Mouse (Mus musculus) testis, postnatal 10 days (tissue): ENCODE measurements at regions not wholly inside any gene's neighbourhood (a gene's known extent, or its start where the extent isn't known, plus 50 kb on each side); places are given as distances from the start of the nearest gene placed in this dataset.
A peak's percentile ranks its signal among the peaks of the same experiment; 100 is the strongest.

Experiments used
- DNase-seq: peaks from one replicate; pipeline ENCODE4 v3.0.0; 2021; ENCODE audit warnings: low spot score

DNA sequence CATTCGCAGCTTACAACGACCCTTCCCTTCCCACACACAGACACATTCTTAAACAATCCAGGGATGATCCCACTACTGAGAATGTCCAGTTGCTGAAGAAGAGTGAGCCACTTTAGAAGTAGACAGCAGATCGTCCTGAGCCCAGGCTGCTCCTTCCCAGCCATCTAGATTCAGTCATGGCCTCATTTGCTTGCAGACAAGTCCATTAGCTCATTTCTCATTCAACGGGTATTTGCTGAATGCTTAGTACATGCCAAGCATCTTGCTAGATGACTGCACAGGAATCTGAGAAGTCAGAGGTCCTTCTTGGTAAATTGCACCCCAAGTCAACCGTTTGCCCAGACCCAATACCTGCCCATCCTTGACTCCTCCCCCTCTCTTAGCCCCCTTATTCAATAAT is 57.8 kb downstream of the Ier5 start:
- DNase-seq: no peak

GRCm38 (mm10) chr1:155040939-155041371 is 58.5 kb downstream of the Ier5 start:
- DNase-seq: no peak

DNA sequence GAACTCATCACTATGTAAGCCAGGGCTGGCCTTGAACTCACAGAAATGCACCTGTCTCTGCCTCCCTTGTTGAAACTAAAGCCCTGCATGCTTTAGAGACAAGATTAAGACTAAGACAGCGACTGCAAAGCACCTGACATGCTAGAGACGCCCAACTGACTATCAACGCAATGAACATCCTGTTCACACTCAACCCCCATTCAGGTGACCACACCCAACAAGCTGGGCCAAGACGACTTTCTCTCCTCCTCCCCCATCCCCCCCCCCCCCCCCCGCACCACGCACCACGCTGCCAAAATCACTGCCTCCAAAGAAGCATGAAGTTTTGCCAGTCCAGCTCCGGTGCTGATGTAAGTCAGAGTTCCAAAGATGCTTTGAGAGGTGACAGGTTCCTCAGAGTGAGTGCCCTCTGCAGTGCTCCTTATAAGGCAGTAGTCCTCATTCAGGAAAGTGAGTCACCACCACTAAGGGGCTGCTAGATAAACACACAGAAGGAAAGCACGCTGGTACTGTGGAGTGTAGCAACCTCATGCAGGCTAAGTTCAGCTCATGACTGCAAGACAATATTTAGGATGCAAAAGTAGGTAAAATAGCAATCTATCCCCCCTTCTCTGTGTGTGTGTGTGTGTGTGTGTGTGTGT is 59.2 kb downstream of the Ier5 start:
- no peak for DNase-seq

DNA sequence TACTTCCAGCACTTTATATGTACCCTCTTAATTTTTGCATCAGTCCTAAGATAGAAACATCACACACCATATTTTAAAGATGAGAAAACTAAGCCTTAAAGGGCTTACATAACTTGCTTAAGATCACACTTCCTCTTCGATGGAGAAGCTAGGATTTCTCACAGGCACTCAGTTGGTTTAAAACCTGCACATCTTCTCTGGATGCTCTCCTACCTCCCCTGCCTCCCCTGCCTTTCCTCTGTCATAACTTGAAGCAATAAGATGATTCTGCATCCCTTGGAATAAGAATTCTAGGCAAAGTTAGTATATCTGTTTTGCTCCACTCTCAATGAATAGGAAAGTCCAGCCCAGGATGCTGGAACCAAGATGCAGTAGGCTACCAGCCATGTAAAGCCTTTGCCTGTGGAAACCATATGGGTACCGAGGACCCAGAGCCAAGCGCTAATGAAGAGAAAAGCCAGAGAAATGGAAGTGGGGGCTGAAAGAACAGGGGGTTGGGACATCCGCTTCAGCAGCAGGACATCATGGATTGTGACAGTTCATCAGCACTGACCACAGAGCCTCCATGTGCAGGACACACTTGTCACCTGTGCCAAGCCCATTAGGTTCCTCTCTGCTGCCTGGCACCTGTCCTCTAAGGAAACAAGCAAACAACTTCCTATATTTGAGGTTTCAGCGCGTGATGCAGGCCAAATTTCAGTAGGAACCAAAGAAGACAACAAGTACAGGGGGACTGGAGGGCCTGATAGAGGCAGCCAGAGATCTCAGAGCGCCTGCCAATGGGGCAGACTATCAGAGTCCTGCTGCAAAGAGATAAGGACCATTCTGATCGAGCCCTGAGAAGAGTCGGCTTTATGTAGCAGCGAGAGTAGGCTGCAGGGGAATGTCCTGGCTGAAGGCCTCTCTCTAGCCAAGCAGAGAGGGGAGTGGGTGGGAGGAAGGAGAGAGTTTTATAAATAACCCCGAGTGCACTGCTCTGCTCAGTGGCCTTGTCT is 60.5 kb downstream of the Ier5 start:
- no peak for DNase-seq

GRCm38 (mm10) chr1:155037479-155037878 is 62.0 kb downstream of the Ier5 start:
- no peak for DNase-seq

GRCm38 (mm10) chr1:155030908-155031307 is 68.5 kb downstream of the Ier5 start:
- DNase-seq: peak; percentile 69

- no peak for DNase-seq
Observed at GRCm38 (mm10) chr1:155029195-155029879, 70.1 kb downstream of the Ier5 start.

DNA sequence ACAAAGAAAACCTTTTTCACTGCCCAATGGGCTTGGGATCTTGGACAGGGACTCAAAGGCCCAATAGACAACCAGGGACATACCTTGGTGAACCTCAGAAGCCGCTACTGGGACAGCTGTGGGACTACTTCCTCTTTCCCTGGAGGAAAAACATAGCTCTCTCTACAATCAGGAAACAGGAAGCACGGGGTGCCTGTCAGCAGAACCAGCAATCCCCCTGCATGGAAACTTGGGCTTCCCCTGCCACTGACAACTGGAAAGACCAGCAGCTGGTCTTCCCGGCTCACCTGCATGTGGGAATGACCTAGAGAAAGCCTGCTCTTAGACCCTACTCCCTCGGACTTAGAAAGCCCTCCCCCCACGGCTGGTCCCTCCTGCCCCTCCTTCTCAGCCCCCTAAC is 70.7 kb downstream of the Ier5 start:
- no peak for DNase-seq

- DNase-seq: no peak
Observed at GRCm38 (mm10) chr1:155028147-155028546, 71.3 kb downstream of the Ier5 start.

DNA sequence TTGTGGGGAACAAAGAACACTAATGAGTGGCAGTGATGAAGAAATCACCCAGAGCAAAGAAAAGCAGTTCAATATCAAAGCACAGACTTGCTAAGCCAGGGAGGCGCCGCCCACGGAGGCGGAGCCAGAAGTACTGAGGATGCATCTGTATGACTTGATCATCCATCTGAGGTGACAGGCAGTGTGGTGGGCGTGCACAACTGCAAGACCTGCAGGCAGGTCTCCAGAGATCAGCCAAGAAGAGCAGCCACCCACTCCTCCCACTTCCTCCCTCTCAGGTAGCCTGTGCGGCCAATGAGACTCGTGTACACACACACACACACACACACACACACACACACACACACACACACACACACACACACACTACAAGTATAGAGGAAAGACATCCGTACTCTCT is 71.9 kb downstream of the Ier5 start:
- DNase-seq: peak; percentile 66

GRCm38 (mm10) chr1:155025862-155026478 is 73.5 kb downstream of the Ier5 start:
- DNase-seq: peak; percentile 88

- DNase-seq: no peak
Observed at GRCm38 (mm10) chr1:155023324-155023723, 76.1 kb downstream of the Ier5 start.

- DNase-seq: no peak
Observed at GRCm38 (mm10) chr1:155015669-155016068, 83.8 kb downstream of the Ier5 start.

GRCm38 (mm10) chr1:155014944-155015343 is 84.5 kb downstream of the Ier5 start:
- DNase-seq: no peak

DNA sequence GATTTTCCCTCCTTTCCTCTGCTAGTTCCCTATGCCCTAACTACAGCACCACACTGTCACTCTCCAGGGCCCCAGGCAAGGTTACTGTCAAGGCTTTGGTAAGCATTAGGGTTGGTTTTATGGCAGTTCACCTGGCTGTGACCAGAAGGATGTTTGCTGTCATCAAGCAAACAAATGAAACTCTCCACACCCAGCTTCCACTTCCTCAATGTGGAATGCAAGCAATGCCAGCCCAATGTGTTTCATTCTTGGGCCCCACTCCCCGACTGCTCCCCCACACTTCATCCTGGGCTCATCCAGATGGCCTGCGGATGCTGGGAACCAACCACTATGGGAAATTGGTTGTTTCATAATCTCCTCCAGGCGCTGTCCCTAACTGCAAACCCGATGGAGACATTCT is 85.7 kb downstream of the Ier5 start:
- no peak for DNase-seq

GRCm38 (mm10) chr1:155013361-155013760 is 86.1 kb downstream of the Ier5 start:
- no peak for DNase-seq

DNA sequence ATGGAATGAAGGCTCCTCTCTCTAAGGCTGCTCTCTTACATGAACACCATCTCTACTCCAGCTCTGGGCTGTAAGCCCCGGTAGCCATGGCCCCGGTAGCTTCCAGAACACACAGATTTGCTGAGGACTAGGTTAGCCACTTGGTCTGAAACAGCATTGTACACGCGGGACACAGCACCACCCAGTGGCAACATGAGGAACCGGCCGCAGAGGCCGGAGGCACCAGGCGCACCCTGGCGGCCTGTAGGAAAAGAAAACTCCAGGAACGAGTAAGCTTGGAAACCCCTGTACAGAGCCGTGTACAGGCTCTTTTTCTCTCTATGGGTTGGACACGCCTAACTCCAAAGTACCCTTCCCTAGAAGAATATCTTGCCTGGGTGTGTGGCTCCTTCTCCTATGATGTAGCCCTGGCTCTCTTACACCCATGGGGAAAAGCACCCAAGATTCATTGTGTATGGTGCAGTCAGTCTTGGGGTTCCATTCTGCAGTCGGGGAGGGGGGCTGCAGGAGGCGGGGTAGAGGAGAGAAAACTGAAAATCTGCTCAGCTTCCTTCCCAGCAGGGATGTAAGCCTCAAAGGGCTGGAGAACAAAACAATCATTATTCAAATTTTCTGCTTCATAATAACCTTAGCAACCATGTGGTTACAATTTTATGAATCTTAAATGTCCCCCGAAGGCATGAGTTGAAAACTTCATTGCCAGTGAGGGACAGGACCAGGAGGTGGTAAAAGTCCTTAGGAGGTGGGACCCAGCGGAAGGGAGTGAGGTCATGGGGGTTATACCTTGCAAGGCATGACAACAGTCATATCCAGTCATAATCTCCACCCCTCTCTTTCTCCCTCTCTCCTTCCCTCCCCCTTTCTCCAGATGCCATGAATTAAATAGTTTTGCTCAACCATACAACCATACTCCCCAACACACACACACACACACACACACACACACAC is 92.6 kb downstream of the Ier5 start:
- DNase-seq: peak; percentile 91

- DNase-seq: no peak
Observed at GRCm38 (mm10) chr1:155006099-155006498, 93.3 kb downstream of the Ier5 start.

- DNase-seq: no peak
Observed at GRCm38 (mm10) chr1:155000301-155000700, 99.1 kb downstream of the Ier5 start.

DNA sequence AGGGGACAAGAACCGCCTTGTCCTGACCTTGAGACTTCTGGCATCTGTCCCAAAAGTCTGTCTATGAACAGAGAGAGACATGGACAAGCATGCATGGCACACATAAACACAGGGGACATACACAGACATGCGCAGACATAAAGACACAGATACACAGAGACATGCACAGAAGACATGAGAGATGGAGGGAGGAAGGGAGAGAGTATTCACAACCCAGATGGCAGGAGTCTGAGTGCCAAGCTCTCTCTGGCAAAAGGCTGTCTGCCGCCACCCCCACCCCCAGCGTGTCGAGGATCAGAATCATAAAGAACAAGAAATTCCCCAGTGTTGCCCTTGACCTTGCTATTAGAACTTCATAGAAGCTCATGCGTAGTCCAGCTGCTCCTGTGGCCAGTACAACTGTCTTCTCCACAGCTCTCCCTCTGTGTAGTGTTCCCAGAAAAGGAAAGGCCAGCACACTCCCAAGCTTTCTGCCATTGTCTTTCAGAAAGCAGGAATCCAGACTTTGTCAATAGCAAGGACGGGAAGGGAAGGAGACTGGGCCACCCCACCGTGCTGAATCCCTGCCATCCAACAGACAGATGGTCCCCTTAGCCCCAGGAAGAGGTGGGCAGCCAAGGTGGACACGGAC is 99.8 kb downstream of the Ier5 start:
- DNase-seq: peak; percentile 57
